Mouse (Mus musculus): ENCODE measurements at regions not wholly inside any gene's neighbourhood (a gene's known extent, or its start where the extent isn't known, plus 50 kb on each side); places are given as distances from the start of the nearest gene placed in this dataset.

- TF ChIP-seq CTCF (conservative IDR thresholded peaks at IDR 0.05; ENCODE audit: insufficient read depth, insufficient read length, low read depth, low read length) (no peak), POLR2A (IDR thresholded peaks at IDR 0.05; ENCODE audit: low read depth, low read length) (no peak)
These were observed 385.8 kb downstream of the H2al1j start for GRCm38 (mm10) chrX:11713423-11713822.
